ENCODE assay signal across 17 mouse cellular contexts in genomic region chr5:49268807-49269206, GRCm38 (mm10).
"Had no signal": no experiment of that assay in that cellular context is flagged by ENCODE, and none has a peak within 500 bp of the region (broad histone marks: within the 10 kb centered on the region; RNA-seq: fewer than 3 reads in every experiment).

No protein-coding gene starts in this region.

- H3K36me3 ChIP-seq: neural tube, embryonic 12.5 days; neural tube, embryonic 13.5 days; neural tube, embryonic 15.5 days; stomach, embryonic 15.5 days had no signal

- H3K4me3 ChIP-seq: neural tube, embryonic 12.5 days; neural tube, embryonic 13.5 days; neural tube, embryonic 15.5 days; stomach, embryonic 15.5 days had no signal

- H3K9me3 ChIP-seq: neural tube, embryonic 12.5 days; neural tube, embryonic 13.5 days; neural tube, embryonic 15.5 days; stomach, embryonic 15.5 days had no signal

- DNase-seq: retina, postnatal 1 day; right cerebral cortex, adult 18-20 months; right cerebral cortex, postnatal 14 days; right cerebral cortex, postnatal 25 days; right cerebral cortex, postnatal 4 days; spleen, adult 18-20 months; thymus, adult 18-20 months; thymus, adult 2 months; thymus, postnatal 14 days; thymus, postnatal 25 days; thymus, postnatal 36 days; thymus, postnatal 4 days had no signal

- H3K27me3 ChIP-seq: neural tube, embryonic 12.5 days; neural tube, embryonic 13.5 days; neural tube, embryonic 15.5 days; stomach, embryonic 15.5 days had no signal

- H3K27ac ChIP-seq: neural tube, embryonic 12.5 days; neural tube, embryonic 13.5 days; neural tube, embryonic 15.5 days; stomach, embryonic 15.5 days; stomach, postnatal 0 days had no signal

- H3K4me1 ChIP-seq: neural tube, embryonic 12.5 days; neural tube, embryonic 13.5 days; neural tube, embryonic 15.5 days; stomach, embryonic 15.5 days had no signal
